Mouse (Mus musculus) embryonic facial prominence, embryonic 12.5 days (tissue): ENCODE data around the gene Rars. TPM values are rescaled to one million over a fixed set of nuclear protein-coding genes. Genes with fewer than 3 reads are reported as not detected.
"Not testable (repeated sequence)": the region's sequence is repeated elsewhere in the genome, so short reads cannot be mapped to it uniquely, and the experiment has no call there.

Experiments
- ATAC-seq: fragments of 200-750 bp; cut with Nextera tagmentation; 2 replicates; pipeline ENCODE4 v1.8.0; 2017; ENCODE audit not compliant: insufficient number of reproducible peaks, insufficient read depth, low FRiP score, low TSS enrichment
- H3K27ac ChIP-seq: fragments of 300-500 bp; sonication (generic); 2 replicates; pipeline ENCODE4 v1.5.1; 2016; ENCODE audit warnings: mild to moderate bottlenecking
- H3K27me3 ChIP-seq: fragments of 300-500 bp; sonication (generic); 2 replicates; pipeline ENCODE4 v1.6.1; 2016; ENCODE audit warnings: mild to moderate bottlenecking, moderate library complexity
- H3K36me3 ChIP-seq: fragments of 300-500 bp; sonication (generic); 2 replicates; pipeline ENCODE4 v1.6.1; 2016; ENCODE audit warnings: mild to moderate bottlenecking
- H3K4me1 ChIP-seq: fragments of 300-500 bp; sonication (generic); 2 replicates; pipeline ENCODE4 v1.6.1; 2016
- H3K4me2 ChIP-seq: fragments of 300-500 bp; sonication (generic); replicated peaks from 2 replicates; pipeline ENCODE4 v1.6.1; 2016; ENCODE audit warnings: mild to moderate bottlenecking, moderate library complexity
- H3K4me3 ChIP-seq: fragments of 300-500 bp; sonication (generic); 2 replicates; pipeline ENCODE4 v1.5.1; 2016; ENCODE audit warnings: mild to moderate bottlenecking
- H3K9ac ChIP-seq: fragments of 300-500 bp; sonication (generic); 2 replicates; pipeline ENCODE4 v1.6.1; 2016; ENCODE audit warnings: mild to moderate bottlenecking, moderate library complexity
- H3K9me3 ChIP-seq: fragments of 300-500 bp; sonication (generic); 2 replicates; pipeline ENCODE4 v1.6.1; 2016; ENCODE audit warnings: mild to moderate bottlenecking, moderate library complexity
- WGBS: fragments of 180-500 bp; shearing (Covaris S2); methylation state at CpG from one replicate; pipeline ENCODE4 v1.1.7; 2016; 5-methylcytosine and 5-hydroxymethylcytosine counted together
- polyA plus RNA-seq: library from polyadenylated mRNA; unstranded; fragments of >200 nt; fragmentation: Nextera tagmentation; extraction: Ambion mirVana; gene quantifications from 2 replicates; pipeline ENCODE4 v1.2.1, GENCODE M21; 2016

Rars gene
- polyA plus RNA-seq, 1 experiment from 2014 or later: 88.0 TPM

DNA sequence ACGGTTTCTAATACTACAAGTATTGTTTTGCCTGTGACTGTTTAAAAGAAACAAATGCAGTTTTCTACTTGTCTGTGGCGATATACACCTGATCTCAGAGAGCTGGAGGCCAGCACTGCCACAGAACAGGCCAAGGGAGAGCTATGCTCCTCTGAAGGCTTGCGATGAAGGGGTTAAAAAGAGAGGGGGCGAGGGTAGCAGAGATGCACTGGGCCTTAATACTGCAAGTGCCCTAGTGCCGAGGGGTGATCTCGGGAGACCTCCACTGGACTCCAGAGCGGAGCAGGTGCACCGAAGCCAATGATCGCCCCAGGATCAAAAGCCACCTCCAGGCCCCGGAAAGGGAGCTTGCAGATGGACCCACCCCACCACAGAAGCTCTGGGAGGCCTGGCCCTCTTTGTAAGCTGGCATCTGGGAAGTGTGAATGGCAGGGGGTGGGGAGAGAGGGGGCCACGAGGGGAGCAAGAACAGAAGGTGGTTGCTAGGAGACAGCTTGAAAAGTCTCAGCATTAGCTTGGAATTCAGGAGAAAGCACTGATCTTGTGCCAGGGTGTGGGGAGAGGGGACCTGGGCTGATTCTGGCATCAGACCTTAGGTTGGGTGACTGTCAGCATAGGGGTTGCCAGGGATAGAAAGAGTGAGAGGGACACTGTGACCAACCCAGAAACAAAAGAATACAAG is 22.2 kb upstream of the Rars start:
- Histone ChIP-seq H3K4me2 (no peak overlapping the region), H3K27me3 (no peaks in the 10 kb centered on the region), H3K27ac (no peak overlapping the region), H3K36me3 (no peaks in the 10 kb centered on the region), H3K4me3 (no peak overlapping the region), H3K9ac (no peak overlapping the region), H3K4me1 (0 out of 2 replicates have a peak, but pooled peaks cover 3% of the 10 kb centered on the region), H3K9me3 (no peaks in the 10 kb centered on the region)
- WGBS: 64% methylated on average over 11 of the region's 11 CpGs
- no peak for ATAC-seq

DNA sequence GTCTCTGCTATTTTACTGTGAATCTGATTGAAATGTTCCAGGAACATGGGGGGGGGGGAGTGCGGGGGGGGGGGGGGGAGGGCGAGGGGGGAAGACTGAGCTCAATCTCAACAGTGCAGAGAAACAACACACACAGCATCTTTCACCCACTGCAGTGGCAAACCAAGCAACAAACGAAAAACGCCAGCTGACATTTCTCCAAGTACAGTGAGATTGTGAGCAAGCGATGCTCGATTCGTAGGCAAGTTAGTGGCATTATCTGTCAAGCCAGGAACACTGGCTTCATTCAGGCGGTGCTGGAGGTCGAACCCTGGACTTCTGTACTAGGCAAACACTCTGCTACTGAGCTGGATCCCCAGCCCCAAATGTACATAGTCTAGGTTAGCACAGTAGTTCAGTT is 21.3 kb upstream of the Rars start:
- Histone ChIP-seq H3K9me3 (no peaks in the 10 kb centered on the region), H3K4me2 (no peak overlapping the region), H3K36me3 (no peaks in the 10 kb centered on the region), H3K27me3 (no peaks in the 10 kb centered on the region), H3K27ac (no peak overlapping the region), H3K4me3 (no peak overlapping the region), H3K4me1 (0 out of 2 replicates have a peak, but pooled peaks cover 3% of the 10 kb centered on the region), H3K9ac (no peak overlapping the region)
- ATAC-seq: no peak
- 87% methylated on average over 7 of the region's 9 CpGs for WGBS

DNA sequence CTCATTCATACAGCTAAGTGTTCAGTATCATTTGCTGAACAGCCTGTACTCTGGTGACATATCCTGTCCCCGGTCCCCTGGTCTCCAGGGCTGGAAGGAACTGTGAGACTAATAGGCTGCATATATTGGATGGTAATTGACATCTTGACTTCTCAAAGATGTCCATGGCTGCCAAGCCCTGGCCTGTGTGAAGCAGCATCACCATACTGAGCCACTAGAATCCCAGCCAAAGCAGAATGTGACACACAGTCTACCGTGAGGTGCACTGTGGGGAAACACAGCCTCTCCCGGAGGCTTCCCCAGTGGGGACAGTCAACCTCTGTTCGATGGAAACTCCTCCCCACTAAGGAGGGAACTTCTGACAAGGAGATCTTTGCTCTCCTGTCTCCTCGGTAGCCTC is 20.6 kb upstream of the Rars start:
- WGBS: 86% methylated on average over 5 of the region's 5 CpGs
- H3K36me3 ChIP-seq: no peaks in the 10 kb centered on the region

DNA sequence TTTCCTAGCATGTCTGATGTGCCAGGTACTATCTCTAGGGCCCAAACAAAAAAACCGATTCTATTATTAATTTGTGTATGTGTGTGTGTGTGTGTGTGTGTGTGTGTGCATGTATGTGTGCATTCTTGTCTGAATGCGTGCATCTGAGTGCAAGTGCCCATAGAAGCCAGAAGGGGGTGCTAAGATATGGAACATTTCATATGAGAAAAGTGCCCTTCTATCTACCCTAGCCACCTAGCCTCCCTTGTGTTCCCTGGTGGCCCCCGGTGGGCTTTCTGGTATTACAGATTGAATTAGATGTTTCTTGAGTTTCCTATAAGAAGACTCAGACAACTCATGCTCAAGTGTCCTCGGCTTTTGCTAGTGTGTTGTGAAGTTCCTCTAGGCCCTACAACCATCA is 19.3 kb upstream of the Rars start:
- Histone ChIP-seq H3K9me3 (no peaks in the 10 kb centered on the region), H3K4me2 (no peak overlapping the region), H3K9ac (no peak overlapping the region), H3K4me1 (0 out of 2 replicates have a peak, but pooled peaks cover 3% of the 10 kb centered on the region), H3K36me3 (no peaks in the 10 kb centered on the region), H3K4me3 (no peak overlapping the region), H3K27me3 (no peaks in the 10 kb centered on the region), H3K27ac (no peak overlapping the region)
- 93% methylated on average over 4 of the region's 4 CpGs for WGBS
- ATAC-seq: no peak

More for the DNA sequence above, 20.6 kb upstream of the Rars start:
- H3K27me3 ChIP-seq: no peaks in the 10 kb centered on the region
- ATAC-seq: no peak
- H3K4me3 ChIP-seq: no peak overlapping the region
- no peak overlapping the region for H3K4me2 ChIP-seq
- H3K27ac ChIP-seq: no peak overlapping the region
- no peaks in the 10 kb centered on the region for H3K9me3 ChIP-seq
- H3K9ac ChIP-seq: no peak overlapping the region
- H3K4me1 ChIP-seq: 0 out of 2 replicates have a peak, but pooled peaks cover 3% of the 10 kb centered on the region

DNA sequence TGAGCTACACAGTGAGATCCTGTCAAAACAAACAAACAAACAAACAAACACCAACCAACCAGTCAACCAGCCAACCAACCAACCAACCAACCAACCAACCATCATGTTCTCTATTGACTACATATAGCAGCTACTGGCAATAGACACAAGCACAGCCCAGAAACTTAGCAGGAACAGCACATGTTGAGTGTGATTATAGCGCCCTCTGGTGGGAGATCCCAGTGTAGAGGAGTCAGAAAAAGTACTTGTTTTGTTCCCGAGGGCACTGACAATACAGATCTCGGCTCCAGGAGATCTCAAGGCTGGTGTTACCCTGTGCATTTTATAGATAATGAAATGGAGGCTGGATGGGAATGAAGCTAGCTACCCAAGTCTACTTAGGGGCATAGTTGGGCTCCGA is 18.4 kb upstream of the Rars start:
- Histone ChIP-seq H3K27me3 (no peaks in the 10 kb centered on the region), H3K4me3 (no peak overlapping the region), H3K27ac (no peak overlapping the region), H3K9ac (no peak overlapping the region), H3K4me1 (0 out of 2 replicates have a peak, but pooled peaks cover 3% of the 10 kb centered on the region), H3K36me3 (no peaks in the 10 kb centered on the region), H3K9me3 (no peaks in the 10 kb centered on the region), H3K4me2 (no peak overlapping the region)
- no peak for ATAC-seq
- 58% methylated on average over 4 of the region's 4 CpGs for WGBS

DNA sequence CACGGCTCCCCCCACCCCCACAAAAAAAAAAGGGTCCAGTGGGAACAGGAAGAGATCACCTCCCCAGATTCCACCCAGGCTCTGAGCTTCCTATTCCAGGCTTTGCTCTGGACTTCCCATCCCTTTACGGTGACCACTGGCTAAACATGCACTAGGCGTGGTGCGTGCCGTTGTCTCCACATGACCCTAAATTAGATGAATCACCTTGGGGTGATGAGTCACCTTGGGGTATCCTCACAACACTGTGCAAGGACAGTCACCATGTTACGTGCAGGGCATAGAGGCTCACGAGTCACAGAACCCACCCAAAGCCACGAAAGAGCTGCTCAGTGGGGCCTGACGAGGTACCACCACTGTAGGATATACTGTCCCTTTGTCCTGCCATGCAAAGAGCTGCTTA is 10.0 kb upstream of the Rars start:
- H3K27ac ChIP-seq: no peak overlapping the region
- no peaks in the 10 kb centered on the region for H3K4me1 ChIP-seq
- H3K4me3 ChIP-seq: no peak overlapping the region
- H3K27me3 ChIP-seq: no peaks in the 10 kb centered on the region
- no peak overlapping the region for H3K4me2 ChIP-seq
- no peaks in the 10 kb centered on the region for H3K36me3 ChIP-seq
- no peaks in the 10 kb centered on the region for H3K9me3 ChIP-seq
- ATAC-seq: no peak
- 88% methylated on average over 9 of the region's 9 CpGs for WGBS
- no peak overlapping the region for H3K9ac ChIP-seq

DNA sequence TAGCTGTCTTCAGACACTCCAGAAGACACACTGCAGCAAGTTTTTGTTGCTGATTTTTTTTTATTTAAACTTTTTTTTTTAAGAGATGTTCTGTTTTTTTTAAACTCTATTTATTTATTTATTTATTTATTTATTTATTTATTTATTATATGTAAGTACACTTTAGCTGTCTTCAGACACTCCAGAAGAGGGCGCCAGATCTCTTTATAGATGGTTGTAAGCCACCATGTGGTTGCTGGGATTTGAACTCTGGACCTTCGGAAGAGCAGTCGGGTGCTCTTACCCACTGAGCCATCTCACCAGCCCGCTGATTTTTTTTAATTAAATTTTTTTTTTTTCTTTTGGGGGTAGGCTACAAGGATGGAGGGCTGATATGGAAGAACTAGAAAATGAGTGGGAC is 8.3 kb upstream of the Rars start:
- not testable (repeated sequence) for ATAC-seq, H3K4me1 ChIP-seq, H3K9me3 ChIP-seq, H3K27ac ChIP-seq, H3K27me3 ChIP-seq, H3K4me3 ChIP-seq, H3K9ac ChIP-seq, H3K36me3 ChIP-seq, H3K4me2 ChIP-seq
- whole genome bisulfite sequencing: 81% methylated on average over 4 of the region's 4 CpGs

DNA sequence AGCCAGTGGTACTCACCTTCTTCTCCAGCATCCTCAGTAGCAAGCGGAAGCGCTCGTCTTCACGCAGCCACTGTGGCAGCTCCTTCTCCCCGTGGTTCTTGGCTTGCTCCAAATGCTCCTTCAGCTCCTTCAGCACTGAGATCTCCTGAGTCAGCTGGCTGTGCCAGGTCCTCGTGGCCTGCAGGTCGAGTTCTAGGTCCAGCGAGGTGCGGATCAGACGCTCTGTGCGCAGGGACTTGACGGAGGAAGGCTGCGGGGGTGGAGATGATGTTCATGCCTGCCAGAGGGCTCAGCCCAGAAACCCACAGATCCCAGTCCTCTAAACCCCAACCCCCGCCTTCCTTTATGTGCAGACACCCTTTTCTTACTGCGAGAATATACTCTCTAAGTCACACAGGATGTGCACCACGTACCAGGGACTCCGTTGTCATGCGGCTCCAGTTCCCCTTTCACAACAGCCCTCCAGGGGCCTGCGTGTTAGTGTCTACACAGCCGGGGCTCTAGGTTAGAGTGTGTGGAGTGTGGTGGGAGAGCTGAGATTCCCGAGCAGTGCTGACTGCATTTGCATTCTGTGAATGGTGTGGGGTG is 7.5 kb upstream of the Rars start:
- H3K4me1 ChIP-seq: no peaks in the 10 kb centered on the region
- H3K4me2 ChIP-seq: no peak overlapping the region
- H3K27me3 ChIP-seq: no peaks in the 10 kb centered on the region
- no peaks in the 10 kb centered on the region for H3K36me3 ChIP-seq
- H3K27ac ChIP-seq: no peak overlapping the region
- H3K4me3 ChIP-seq: no peak overlapping the region
- no peak for ATAC-seq
- H3K9me3 ChIP-seq: no peaks in the 10 kb centered on the region
- no peak overlapping the region for H3K9ac ChIP-seq
- 87% methylated on average over 21 of the region's 21 CpGs for WGBS

DNA sequence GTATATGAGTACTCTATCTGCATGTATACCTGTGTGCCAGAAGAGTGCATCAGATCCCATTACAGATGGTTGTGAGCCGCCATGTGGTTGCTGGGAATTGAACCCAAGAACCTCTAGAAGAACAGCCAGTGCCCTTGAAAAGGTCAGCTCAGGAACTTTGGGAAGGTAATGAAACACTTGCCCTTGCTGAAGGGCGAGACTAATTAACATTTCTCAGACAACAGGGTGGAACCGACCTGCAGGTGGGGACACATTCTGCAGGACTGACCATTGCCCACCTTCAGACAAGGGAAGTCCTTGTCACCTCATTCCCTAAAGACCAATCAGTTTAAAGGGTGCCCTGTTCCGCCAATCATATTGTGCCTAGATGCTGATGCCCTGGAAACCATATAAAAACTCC is 6.5 kb upstream of the Rars start:
- WGBS: 84% methylated on average over 4 of the region's 4 CpGs
- not testable (repeated sequence) for H3K9me3 ChIP-seq, H3K36me3 ChIP-seq, H3K4me3 ChIP-seq, H3K9ac ChIP-seq, ATAC-seq, H3K4me2 ChIP-seq, H3K4me1 ChIP-seq, H3K27me3 ChIP-seq, H3K27ac ChIP-seq

DNA sequence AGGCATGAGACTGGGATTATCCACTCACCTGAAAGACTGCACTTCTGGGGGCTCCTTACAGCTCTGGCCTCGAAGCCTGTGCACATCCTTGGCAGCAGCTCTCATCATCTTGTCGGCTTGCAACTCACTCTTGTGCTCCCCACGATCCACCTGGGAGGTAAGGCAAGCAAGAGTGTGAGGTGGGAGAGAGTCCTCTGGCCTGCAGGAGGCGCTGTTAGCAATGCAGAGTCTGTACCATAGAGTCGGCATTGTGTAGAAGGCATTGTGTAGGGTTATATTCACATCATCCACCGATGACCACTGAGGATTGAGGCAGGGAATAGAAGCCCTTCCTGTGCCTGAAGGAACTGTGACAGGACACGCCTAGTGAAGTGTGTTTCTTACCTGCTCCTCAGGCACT is 6.0 kb upstream of the Rars start:
- H3K4me3 ChIP-seq: no peak overlapping the region
- H3K36me3 ChIP-seq: no peaks in the 10 kb centered on the region
- no peaks in the 10 kb centered on the region for H3K9me3 ChIP-seq
- no peaks in the 10 kb centered on the region for H3K4me1 ChIP-seq
- ATAC-seq: no peak
- no peak overlapping the region for H3K9ac ChIP-seq
- 78% methylated on average over 7 of the region's 7 CpGs for WGBS
- no peaks in the 10 kb centered on the region for H3K27me3 ChIP-seq
- no peak overlapping the region for H3K27ac ChIP-seq
- H3K4me2 ChIP-seq: no peak overlapping the region

DNA sequence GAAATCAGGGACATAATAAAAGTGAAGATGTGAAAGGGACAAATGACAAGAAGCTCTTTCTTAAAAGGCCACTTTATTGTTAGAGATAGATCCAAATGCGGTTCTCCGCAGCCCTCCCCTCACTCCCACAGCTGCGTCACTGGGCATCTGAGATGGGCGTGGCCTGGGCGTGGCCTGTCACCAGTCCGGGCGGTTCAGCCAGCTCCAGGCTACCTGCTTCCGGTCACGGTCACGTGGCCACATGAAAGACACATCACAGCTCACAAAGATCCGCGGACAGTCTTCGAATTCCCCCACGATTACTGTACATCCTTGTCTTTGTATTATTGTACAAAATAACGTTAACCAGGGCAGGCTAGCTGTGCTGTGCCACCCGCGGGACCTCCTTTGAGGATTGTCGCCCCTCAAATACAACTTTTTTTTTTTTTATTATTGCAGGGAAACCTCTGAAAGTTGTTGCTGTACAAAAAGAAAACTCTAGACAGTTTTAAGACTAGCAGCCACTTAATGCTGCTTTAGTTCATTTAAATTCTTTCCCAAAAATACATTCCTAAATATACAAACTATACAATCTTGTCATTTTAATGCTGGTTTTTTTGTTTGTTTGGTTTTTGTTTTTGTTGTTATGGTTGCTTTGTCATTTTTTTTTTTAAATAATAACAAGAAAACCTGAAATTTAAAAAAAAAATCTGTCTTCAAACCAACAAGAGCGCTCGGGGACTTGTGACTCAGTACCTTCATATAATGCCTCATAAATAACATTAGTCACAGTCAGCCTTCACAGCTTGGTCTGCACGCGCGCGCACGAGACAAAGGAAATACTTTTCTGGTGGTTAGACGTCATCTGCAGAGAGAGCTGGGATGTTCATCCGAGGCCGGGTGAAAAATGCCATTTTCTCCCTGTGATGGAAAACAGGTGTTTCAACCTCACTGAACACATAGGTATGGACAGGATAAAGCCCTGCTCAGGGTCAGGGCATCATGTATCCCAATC is 4.3 kb upstream of the Rars start:
- peak; percentile 77; the same call in 1 of the 2 replicates for ATAC-seq
- H3K27me3 ChIP-seq: no peaks in the 10 kb centered on the region
- no peaks in the 10 kb centered on the region for H3K36me3 ChIP-seq
- peak overlapping the region; percentile 57 for H3K4me2 ChIP-seq
- no peak overlapping the region for H3K27ac ChIP-seq
- H3K4me3 ChIP-seq: peak overlapping the region; percentile 36
- H3K9ac ChIP-seq: peak overlapping the region; percentile 40
- peaks cover under 1% of the 10 kb centered on the region for H3K4me1 ChIP-seq
- 23% methylated on average over 28 of the region's 28 CpGs for WGBS
- H3K9me3 ChIP-seq: no peaks in the 10 kb centered on the region
